Comparison of ENCODE assay signal across 21 mouse cellular contexts in genomic region chr13:101225366-101225765, GRCm38 (mm10).
"Had no signal": no experiment of that assay in that cellular context is flagged by ENCODE, and none has a peak within 500 bp of the region (broad histone marks: within the 10 kb centered on the region; RNA-seq: fewer than 3 reads in every experiment).

No protein-coding gene starts in this region.

- H3K9me3 ChIP-seq: heart, embryonic 10.5 days; heart, embryonic 12.5 days; hindbrain, embryonic 10.5 days; hindbrain, embryonic 12.5 days; intestine, embryonic 15.5 days; limb, embryonic 13.5 days; limb, embryonic 15.5 days; liver, embryonic 12.5 days had no signal

- H3K27me3 ChIP-seq: heart, embryonic 12.5 days; hindbrain, embryonic 12.5 days; intestine, embryonic 15.5 days; liver, embryonic 12.5 days had no signal

- H3K36me3 ChIP-seq: heart, embryonic 10.5 days; heart, embryonic 12.5 days; hindbrain, embryonic 10.5 days; hindbrain, embryonic 12.5 days; intestine, embryonic 15.5 days; limb, embryonic 13.5 days; limb, embryonic 15.5 days; liver, embryonic 12.5 days had no signal

- H3K27ac ChIP-seq: gastrocnemius, adult 2 months; heart, embryonic 10.5 days; hindbrain, embryonic 10.5 days; hindbrain, embryonic 12.5 days; hindbrain, embryonic 14.5 days; intestine, embryonic 15.5 days; limb, embryonic 13.5 days; limb, embryonic 15.5 days; liver, embryonic 12.5 days; liver, embryonic 14.5 days had no signal

- DNase-seq: gastrocnemius, adult 2 months; gastrocnemius, postnatal 10 days; gastrocnemius, postnatal 25 days; heart, adult 18-20 months; heart, postnatal 10 days; heart, postnatal 4 days; kidney, adult 18-20 months; kidney, adult 8-10 months; kidney, postnatal 10 days; kidney, postnatal 25 days; kidney, postnatal 4 days had no signal

- H3K4me3 ChIP-seq: gastrocnemius, adult 2 months; heart, embryonic 10.5 days; heart, embryonic 12.5 days; hindbrain, embryonic 10.5 days; hindbrain, embryonic 12.5 days; intestine, embryonic 15.5 days; limb, embryonic 13.5 days; limb, embryonic 15.5 days; liver, embryonic 12.5 days had no signal

- H3K4me1 ChIP-seq: heart, embryonic 10.5 days; heart, embryonic 12.5 days; hindbrain, embryonic 10.5 days; hindbrain, embryonic 12.5 days; intestine, embryonic 15.5 days; limb, embryonic 13.5 days; limb, embryonic 15.5 days; liver, embryonic 12.5 days had no signal
